Mouse (Mus musculus) MEL (cell line): Measurements from ENCODE around the gene Defb22.

Experiments used
- BHLHE40 ChIP-seq: IDR thresholded peaks from 2 replicates; pipeline ENCODE4 v1.6.1; 2012; ENCODE audit warnings: low read depth, mild to moderate bottlenecking, inconsistent platforms, low read length, improper control_type of control experiment, borderline replicate concordance
- CHD2 ChIP-seq: IDR thresholded peaks from 2 replicates; pipeline ENCODE4 v1.6.1; 2011; ENCODE audit warnings: low read length, improper control_type of control experiment
- GABPA ChIP-seq: IDR thresholded peaks from 2 replicates; pipeline ENCODE4 v1.6.1; 2012; ENCODE audit warnings: low read depth, mild to moderate bottlenecking, inconsistent platforms, low read length, improper control_type of control experiment, moderate library complexity
- TAL1 ChIP-seq: IDR thresholded peaks from 2 replicates; pipeline ENCODE4 v1.6.1; 2012; ENCODE audit warnings: mild to moderate bottlenecking, inconsistent platforms, low read length, moderate library complexity, mixed read lengths
- TCF12 ChIP-seq: IDR thresholded peaks from 2 replicates; pipeline ENCODE4 v1.6.1; 2014; ENCODE audit warnings: low read depth, mild to moderate bottlenecking, inconsistent platforms, low read length, improper control_type of control experiment, moderate library complexity

DNA sequence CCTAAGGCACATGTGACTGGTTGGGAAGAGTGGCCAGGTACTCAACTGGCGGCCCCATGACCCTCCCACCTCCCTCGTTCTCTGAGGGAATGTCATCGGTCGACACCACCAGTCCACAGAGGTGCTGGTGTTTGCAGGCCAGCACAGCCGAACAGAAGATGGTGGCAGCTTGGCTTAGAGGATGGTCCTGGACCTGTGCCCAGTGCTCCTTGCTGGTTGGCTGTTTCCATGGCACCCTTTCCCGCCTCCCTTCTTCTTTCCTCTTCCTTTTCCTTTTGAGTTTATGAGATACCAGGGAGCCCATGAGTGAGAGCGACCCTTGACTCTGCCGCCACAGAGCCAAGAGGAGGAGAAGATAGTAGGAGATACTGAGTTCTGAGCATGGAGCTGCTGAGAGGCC is 46.7 kb downstream of the Defb22 start:
- no peak for TF ChIP-seq CHD2
- TF ChIP-seq GABPA, result no peak
- TF ChIP-seq TAL1, result no peak
- no peak for TF ChIP-seq TCF12
- TF ChIP-seq BHLHE40, result no peak
